8 mouse cellular contexts compared by ENCODE assay signal in the genomic region with DNA sequence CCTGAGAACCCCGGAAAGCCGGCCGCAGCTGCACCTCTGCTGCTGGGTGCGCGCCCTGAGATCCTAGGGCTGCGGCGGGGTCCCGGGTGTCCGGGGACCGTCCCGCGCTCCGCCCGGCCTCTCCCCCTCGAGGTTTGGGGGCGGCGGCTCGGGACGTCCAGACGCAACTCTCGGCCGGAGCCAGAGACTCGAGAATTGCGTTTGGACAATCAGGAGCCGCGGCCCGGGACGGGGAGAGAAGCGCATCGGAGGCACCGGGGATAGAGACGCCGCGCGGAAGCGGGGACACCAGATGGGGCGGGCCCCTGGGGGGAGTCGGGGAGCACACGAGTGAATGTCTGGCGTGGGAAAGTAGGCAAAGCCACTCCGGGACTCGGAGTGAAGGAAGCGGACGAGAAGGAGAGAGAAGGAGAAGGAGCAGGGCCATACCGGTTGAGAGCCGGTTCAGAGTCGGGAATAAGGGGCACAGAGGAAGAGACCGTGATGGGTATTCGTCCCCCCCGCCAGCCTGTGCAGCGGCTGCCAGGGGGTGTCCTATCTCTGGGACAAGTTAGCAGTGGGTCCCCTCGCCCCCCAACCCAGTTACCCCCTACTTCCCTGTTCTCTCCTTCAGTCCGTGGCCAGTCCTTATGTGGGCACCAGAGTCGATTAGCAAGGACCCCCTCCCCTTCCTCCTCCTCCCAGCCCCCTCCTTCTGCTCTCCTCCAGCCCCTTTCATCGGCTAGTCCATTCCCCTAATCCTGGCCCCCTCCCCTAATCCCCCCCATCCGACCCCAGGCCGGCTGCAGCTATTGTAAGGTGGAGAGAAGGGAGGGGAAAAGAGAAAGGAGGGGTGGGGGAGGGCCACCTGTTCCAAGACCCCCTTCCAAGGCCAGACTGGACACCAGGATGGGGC. TPM values are rescaled to one million over a fixed set of nuclear protein-coding genes. Genes with fewer than 3 reads are reported as not detected.
DNase-seq lines count a peak whose midpoint lies in the region; ATAC-seq and TF ChIP-seq lines count a peak whose summit lies in the region.

No protein-coding gene starts in this region.

- H3K36me3 ChIP-seq in kidney, adult 2 months (ENCODE audit: control insufficient read depth, insufficient read depth, low read length) = no peaks in the 10 kb centered on the region
- peaks cover 50% of the 10 kb centered on the region for H3K36me3 ChIP-seq in embryonic facial prominence, embryonic 15.5 days
- peaks cover 58% of the 10 kb centered on the region for H3K36me3 ChIP-seq in limb, embryonic 10.5 days
- peaks cover 49% of the 10 kb centered on the region for H3K36me3 ChIP-seq in neural tube, embryonic 12.5 days

- in situ Hi-C loops in Patski (cut with MboI; ENCODE audit: low pct_unique_long_range_greater_than_20kb) = no loop called here

- H3K27me3 ChIP-seq in kidney, adult 2 months (replicated peaks; ENCODE audit: control insufficient read depth, insufficient read depth, low read length) = no peaks in the 10 kb centered on the region
- no peaks in the 10 kb centered on the region for H3K27me3 ChIP-seq in Patski
- no peaks in the 10 kb centered on the region for H3K27me3 ChIP-seq in embryonic facial prominence, embryonic 15.5 days
- H3K27me3 ChIP-seq in limb, embryonic 10.5 days (ENCODE audit: low read depth, poor library complexity, severe bottlenecking) = no peaks in the 10 kb centered on the region
- no peaks in the 10 kb centered on the region for H3K27me3 ChIP-seq in neural tube, embryonic 12.5 days (replicated peaks)

- peak overlapping the region; percentile 68 for H3K9ac ChIP-seq in embryonic facial prominence, embryonic 15.5 days
- H3K9ac ChIP-seq in neural tube, embryonic 12.5 days = peak overlapping the region; percentile 96

- H3K9me3 ChIP-seq in embryonic facial prominence, embryonic 15.5 days (replicated peaks) = no peaks in the 10 kb centered on the region
- 0 out of 2 replicates have a peak, but pooled peaks cover 2% of the 10 kb centered on the region for H3K9me3 ChIP-seq in limb, embryonic 10.5 days (replicated peaks)
- H3K9me3 ChIP-seq in neural tube, embryonic 12.5 days = peaks cover 5% of the 10 kb centered on the region; the same call in 1 of the 2 replicates

- CTCF ChIA-PET in Patski (lab: Charles Lee) = no interaction called here

- POLR2A ChIA-PET in Patski (lab: Charles Lee) = no interaction called here

- peak overlapping the region; percentile 89 for H3K4me3 ChIP-seq in kidney, adult 2 months (ENCODE audit: insufficient read depth, low read depth, low read length)
- peak overlapping the region; percentile 64 for H3K4me3 ChIP-seq in embryonic facial prominence, embryonic 15.5 days (replicated peaks)
- peak overlapping the region; percentile 77 for H3K4me3 ChIP-seq in limb, embryonic 10.5 days
- H3K4me3 ChIP-seq in neural tube, embryonic 12.5 days = peak overlapping the region; percentile 90

- peak; percentile 13 for ATAC-seq in Patski
- peak; percentile 2; the same call in 1 of the 2 replicates for ATAC-seq in embryonic facial prominence, embryonic 15.5 days (ENCODE audit: insufficient number of reproducible peaks, low FRiP score, low TSS enrichment, low read depth)
- peak; percentile 31 for ATAC-seq in neural tube, embryonic 12.5 days (ENCODE audit: low FRiP score, low read depth)

- WGBS in kidney, adult 2 months = 1% methylated on average over 57 of the region's 57 CpGs
- WGBS in embryonic facial prominence, embryonic 15.5 days = under 1% methylated on average over 54 of the region's 57 CpGs
- 1% methylated on average over 57 of the region's 57 CpGs for WGBS in limb, embryonic 10.5 days
- under 1% methylated on average over 57 of the region's 57 CpGs for WGBS in neural tube, embryonic 12.5 days

- no peak for TF ChIP-seq CTCF in kidney, adult 2 months (conservative IDR thresholded peaks at IDR 0.05; ENCODE audit: insufficient read depth, insufficient read length, low read depth, low read length)
- no peak for TF ChIP-seq CTCF in Patski (IDR thresholded peaks at IDR 0.05)

- peaks cover 14% of the 10 kb centered on the region; the same call in 1 of the 2 replicates for H3K4me1 ChIP-seq in kidney, adult 2 months (ENCODE audit: control insufficient read depth, insufficient read depth, low read length)
- H3K4me1 ChIP-seq in embryonic facial prominence, embryonic 15.5 days = peaks cover 56% of the 10 kb centered on the region
- H3K4me1 ChIP-seq in limb, embryonic 10.5 days = peaks cover 70% of the 10 kb centered on the region
- H3K4me1 ChIP-seq in neural tube, embryonic 12.5 days = peaks cover 60% of the 10 kb centered on the region

- H3K4me2 ChIP-seq in embryonic facial prominence, embryonic 15.5 days (replicated peaks) = peak overlapping the region; percentile 98
- H3K4me2 ChIP-seq in neural tube, embryonic 12.5 days (replicated peaks) = peak overlapping the region; percentile 98

- peak overlapping the region; percentile 85 for H3K27ac ChIP-seq in kidney, adult 2 months (ENCODE audit: insufficient read depth, low read depth, low read length)
- H3K27ac ChIP-seq in embryonic facial prominence, embryonic 15.5 days (replicated peaks) = peak overlapping the region; percentile 90
- H3K27ac ChIP-seq in limb, embryonic 10.5 days = peak overlapping the region; percentile 98
- peak overlapping the region; percentile 95 for H3K27ac ChIP-seq in neural tube, embryonic 12.5 days

- no peak for DNase-seq in kidney, adult 2 months
- no peak for DNase-seq in kidney, adult 8-10 months
- DNase-seq in Patski (ENCODE audit: low read depth, low spot score) = no peak
- DNase-seq in limb, embryonic 10.5 days (ENCODE audit: low spot score) = peak; percentile 76
- no peak for DNase-seq in urinary bladder, adult 2 months (ENCODE audit: low spot score)
- DNase-seq in spleen, postnatal 4 days (ENCODE audit: low spot score in 2 of 2) = no peak

- TF ChIP-seq POLR2A in kidney, adult 2 months (IDR thresholded peaks at IDR 0.05; ENCODE audit: low read depth, low read length) = no peak

RNA-seq across cellular contexts. Expression of a gene that starts 0.6 kb away (rescaled TPM):
- polyA plus RNA-seq in kidney, adult 2 months (2012; rRNA removed) = 30.4 and 36.3 TPM in 2 replicates
- polyA plus RNA-seq in Patski (2021) = 31.1 TPM
- polyA plus RNA-seq in embryonic facial prominence, embryonic 15.5 days (2015; fragmentation: Nextera tagmentation; extraction: Ambion mirVana) = 26.0 and 26.9 TPM in 2 replicates
- polyA plus RNA-seq in limb, embryonic 10.5 days (2016; fragmentation: Nextera tagmentation; extraction: Ambion mirVana) = 11.8 and 15.0 TPM in 2 replicates
- polyA plus RNA-seq in neural tube, embryonic 12.5 days (2016; fragmentation: Nextera tagmentation; extraction: Ambion mirVana) = 25.9 and 30.7 TPM in 2 replicates
- polyA plus RNA-seq in urinary bladder, adult 2 months (2012; rRNA removed) = 46.1 and 76.8 TPM in 2 replicates

RNA-seq across cellular contexts. Expression of a gene that starts 2.8 kb away (rescaled TPM):
- polyA plus RNA-seq in kidney, adult 2 months (2012; rRNA removed) = 165 and 208 TPM in 2 replicates
- polyA plus RNA-seq in Patski (2021) = 49.3 TPM
- 54.1 and 57.4 TPM in 2 replicates for polyA plus RNA-seq in embryonic facial prominence, embryonic 15.5 days (2015; fragmentation: Nextera tagmentation; extraction: Ambion mirVana)
- 25.9 and 33.7 TPM in 2 replicates for polyA plus RNA-seq in limb, embryonic 10.5 days (2016; fragmentation: Nextera tagmentation; extraction: Ambion mirVana)
- polyA plus RNA-seq in neural tube, embryonic 12.5 days (2016; fragmentation: Nextera tagmentation; extraction: Ambion mirVana) = 61.3 and 70.6 TPM in 2 replicates
- polyA plus RNA-seq in urinary bladder, adult 2 months (2012; rRNA removed) = 86.6 and 112 TPM in 2 replicates

RNA-seq across cellular contexts. Expression of a gene that starts 6.4 kb away (rescaled TPM):
- 90.4 and 106 TPM in 2 replicates for polyA plus RNA-seq in kidney, adult 2 months (2012; rRNA removed)
- polyA plus RNA-seq in Patski (2021) = 189 TPM
- polyA plus RNA-seq in embryonic facial prominence, embryonic 15.5 days (2015; fragmentation: Nextera tagmentation; extraction: Ambion mirVana) = 229 and 234 TPM in 2 replicates
- polyA plus RNA-seq in limb, embryonic 10.5 days (2016; fragmentation: Nextera tagmentation; extraction: Ambion mirVana) = 196 TPM in 2 replicates
- 172 and 173 TPM in 2 replicates for polyA plus RNA-seq in neural tube, embryonic 12.5 days (2016; fragmentation: Nextera tagmentation; extraction: Ambion mirVana)
- polyA plus RNA-seq in urinary bladder, adult 2 months (2012; rRNA removed) = 106 and 110 TPM in 2 replicates

RNA-seq across cellular contexts. Expression of a gene that starts 6.5 kb away (rescaled TPM):
- 49.3 and 59.2 TPM in 2 replicates for polyA plus RNA-seq in kidney, adult 2 months (2012; rRNA removed)
- polyA plus RNA-seq in Patski (2021) = 57.1 TPM
- polyA plus RNA-seq in embryonic facial prominence, embryonic 15.5 days (2015; fragmentation: Nextera tagmentation; extraction: Ambion mirVana) = 53.0 and 54.6 TPM in 2 replicates
- 49.9 and 51.0 TPM in 2 replicates for polyA plus RNA-seq in limb, embryonic 10.5 days (2016; fragmentation: Nextera tagmentation; extraction: Ambion mirVana)
- 65.2 and 69.1 TPM in 2 replicates for polyA plus RNA-seq in neural tube, embryonic 12.5 days (2016; fragmentation: Nextera tagmentation; extraction: Ambion mirVana)
- 47.7 and 53.1 TPM in 2 replicates for polyA plus RNA-seq in urinary bladder, adult 2 months (2012; rRNA removed)

RNA-seq across cellular contexts. Expression of a gene that starts 14.1 kb away (rescaled TPM):
- polyA plus RNA-seq in kidney, adult 2 months (2012; rRNA removed) = 0.35 and 0.39 TPM in 2 replicates
- 0.60 TPM for polyA plus RNA-seq in Patski (2021)
- 53.2 and 64.3 TPM in 2 replicates for polyA plus RNA-seq in embryonic facial prominence, embryonic 15.5 days (2015; fragmentation: Nextera tagmentation; extraction: Ambion mirVana)
- 0.43 and 2.5 TPM in 2 replicates for polyA plus RNA-seq in limb, embryonic 10.5 days (2016; fragmentation: Nextera tagmentation; extraction: Ambion mirVana)
- 5.7 and 6.3 TPM in 2 replicates for polyA plus RNA-seq in neural tube, embryonic 12.5 days (2016; fragmentation: Nextera tagmentation; extraction: Ambion mirVana)
- polyA plus RNA-seq in urinary bladder, adult 2 months (2012; rRNA removed) = 0.99 and 1.8 TPM in 2 replicates
